In the genomic region with DNA sequence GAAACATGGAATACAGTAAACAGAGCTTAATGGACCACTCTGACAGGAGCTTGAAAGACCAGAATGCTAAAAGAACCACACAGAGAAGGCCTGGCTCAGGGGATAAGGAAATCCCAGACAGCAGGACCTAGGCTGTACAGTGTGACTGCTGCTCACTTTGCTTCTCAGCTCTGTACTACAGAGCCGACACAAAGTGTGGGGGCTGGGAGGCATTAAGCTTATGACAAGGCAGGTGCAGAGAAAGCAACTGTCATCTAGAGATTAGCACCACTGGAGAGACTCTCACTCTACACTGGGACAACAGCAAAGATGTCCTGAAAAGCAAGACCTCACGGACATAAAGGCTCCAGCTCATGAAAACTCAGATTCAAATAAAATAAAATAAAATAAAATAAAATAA, we compare ENCODE assay signal across 14 mouse cellular contexts. TPM values are rescaled to one million over a fixed set of nuclear protein-coding genes. Genes with fewer than 3 reads are reported as not detected.
DNase-seq lines count a peak whose midpoint lies in the region; ATAC-seq and TF ChIP-seq lines count a peak whose summit lies in the region.
"Had no signal": no experiment of that assay in that cellular context is flagged by ENCODE, and none has a peak within 500 bp of the region (broad histone marks: within the 10 kb centered on the region; RNA-seq: fewer than 3 reads in every experiment).

No protein-coding gene starts in this region.

- H3K36me3 ChIP-seq in heart, postnatal 0 days (replicated peaks; ENCODE audit: control insufficient read depth, insufficient read depth, low read length) = peaks cover 16% of the 10 kb centered on the region; the same call in 1 of the 2 replicates
- H3K36me3 ChIP-seq in liver, embryonic 12.5 days = peaks cover 9% of the 10 kb centered on the region; the same call in 1 of the 2 replicates
- no peaks in the 10 kb centered on the region for H3K36me3 ChIP-seq in intestine, embryonic 15.5 days

- no peak for DNase-seq in cerebellum, adult 2 months
- no peak for DNase-seq in cerebellum, postnatal 14 days
- DNase-seq in heart, postnatal 0 days (ENCODE audit: low spot score) = no peak
- no peak for DNase-seq in heart, postnatal 4 days
- DNase-seq in thymus, postnatal 0 days (ENCODE audit: low spot score) = peak; percentile 63
- DNase-seq: adrenal gland, postnatal 10 days; gastrocnemius, postnatal 36 days; kidney, postnatal 4 days; lung, embryonic 14.5 days; right cerebral cortex, postnatal 4 days had no signal

- H3K27me3 ChIP-seq in cerebellum, adult 2 months (ENCODE audit: control insufficient read depth, insufficient read depth, low read length) = no peaks in the 10 kb centered on the region
- H3K27me3 ChIP-seq in heart, postnatal 0 days (ENCODE audit: control insufficient read depth, insufficient read depth, low read length) = no peaks in the 10 kb centered on the region
- no peaks in the 10 kb centered on the region for H3K27me3 ChIP-seq in liver, embryonic 12.5 days (replicated peaks)
- H3K27me3 ChIP-seq in intestine, embryonic 15.5 days (replicated peaks) = no peaks in the 10 kb centered on the region

- H3K9me3 ChIP-seq in heart, postnatal 0 days (replicated peaks; ENCODE audit: control insufficient read depth, low read length) = no peaks in the 10 kb centered on the region
- H3K9me3 ChIP-seq in liver, embryonic 12.5 days (replicated peaks) = no peaks in the 10 kb centered on the region
- H3K9me3 ChIP-seq in intestine, embryonic 15.5 days = no peaks in the 10 kb centered on the region
- H3K9me3 ChIP-seq: midbrain, embryonic 10.5 days had no signal

- TF ChIP-seq CTCF in cerebellum, adult 2 months (IDR thresholded peaks at IDR 0.05; ENCODE audit: borderline replicate concordance, insufficient read depth, low read depth, low read length) = no peak
- no peak for TF ChIP-seq CTCF in heart, postnatal 0 days (IDR thresholded peaks at IDR 0.05; ENCODE audit: low read depth)

- 52% methylated on average over 2 of the region's 2 CpGs for WGBS in cerebellum, adult 2 months
- 48% methylated on average over 2 of the region's 2 CpGs for WGBS in heart, postnatal 0 days
- 20% methylated on average over 2 of the region's 2 CpGs for WGBS in liver, embryonic 12.5 days (ENCODE audit: insufficient replicate concordance)
- WGBS in intestine, embryonic 15.5 days = 81% methylated on average over 2 of the region's 2 CpGs

- H3K4me3 ChIP-seq in cerebellum, adult 2 months (replicated peaks; ENCODE audit: insufficient read depth, low read depth, low read length) = no peak overlapping the region
- H3K4me3 ChIP-seq in heart, postnatal 0 days (ENCODE audit: low read depth, low read length) = no peak overlapping the region
- H3K4me3 ChIP-seq in liver, embryonic 12.5 days = no peak overlapping the region
- H3K4me3 ChIP-seq in intestine, embryonic 15.5 days (replicated peaks) = no peak overlapping the region
- H3K4me3 ChIP-seq: midbrain, embryonic 10.5 days had no signal

- no peak overlapping the region for H3K4me2 ChIP-seq in heart, postnatal 0 days (ENCODE audit: low read depth, low read length)
- peak overlapping the region; percentile 37 for H3K4me2 ChIP-seq in liver, embryonic 12.5 days
- H3K4me2 ChIP-seq in intestine, embryonic 15.5 days (replicated peaks) = no peak overlapping the region
- H3K4me2 ChIP-seq: lung, embryonic 14.5 days had no signal

- peaks cover 49% of the 10 kb centered on the region for H3K4me1 ChIP-seq in cerebellum, adult 2 months (ENCODE audit: control insufficient read depth, insufficient read depth, low read length)
- peaks cover 28% of the 10 kb centered on the region for H3K4me1 ChIP-seq in heart, postnatal 0 days (ENCODE audit: control insufficient read depth, insufficient read depth)
- H3K4me1 ChIP-seq in liver, embryonic 12.5 days = peaks cover 62% of the 10 kb centered on the region
- no peaks in the 10 kb centered on the region for H3K4me1 ChIP-seq in intestine, embryonic 15.5 days (replicated peaks)

- no peak overlapping the region for H3K9ac ChIP-seq in heart, postnatal 0 days (replicated peaks; ENCODE audit: low read depth, low read length)
- H3K9ac ChIP-seq in liver, embryonic 12.5 days = peak overlapping the region; percentile 46; the same call in 1 of the 2 replicates
- H3K9ac ChIP-seq in intestine, embryonic 15.5 days = no peak overlapping the region
- H3K9ac ChIP-seq: lung, embryonic 14.5 days had no signal

- H3K27ac ChIP-seq in cerebellum, adult 2 months (ENCODE audit: insufficient read depth, low read length) = peak overlapping the region; percentile 59; the same call in 1 of the 2 replicates
- peak overlapping the region; percentile 46 for H3K27ac ChIP-seq in heart, postnatal 0 days (ENCODE audit: low read depth)
- H3K27ac ChIP-seq in liver, embryonic 12.5 days = peak overlapping the region; percentile 87
- no peak overlapping the region for H3K27ac ChIP-seq in intestine, embryonic 15.5 days
- H3K27ac ChIP-seq: midbrain, embryonic 10.5 days had no signal

- no peak for TF ChIP-seq POLR2A in cerebellum, adult 2 months (IDR thresholded peaks at IDR 0.05; ENCODE audit: borderline replicate concordance, insufficient read depth, low read length)

- no peak for ATAC-seq in heart, postnatal 0 days (ENCODE audit: insufficient read depth, low read depth)
- peak; percentile 98 for ATAC-seq in liver, embryonic 12.5 days
- ATAC-seq in intestine, embryonic 15.5 days = no peak
- no peak for ATAC-seq in megakaryocyte, adult 5-6 weeks (ENCODE audit: poor library complexity, severe bottlenecking)

- no peak for TF ChIP-seq EP300 in heart, postnatal 0 days (IDR thresholded peaks at IDR 0.05; ENCODE audit: low read depth)

RNA-seq across cellular contexts. Expression of a gene that starts 14.4 kb away (rescaled TPM):
- 77.6 and 79.6 TPM in 2 replicates for polyA plus RNA-seq in cerebellum, adult 2 months (2012; rRNA removed)
- total RNA-seq in heart, postnatal 0 days (2014; rRNA removed; ENCODE audit: low replicate concordance) = 33.5 and 43.5 TPM in 2 replicates
- 15.6 and 18.6 TPM in 2 replicates for polyA plus RNA-seq in heart, postnatal 0 days (2015; fragmentation: Nextera tagmentation; extraction: Ambion mirVana)
- 10 to 100 TPM; 94.6 to 99.9 TPM for total RNA-seq in heart, postnatal 4 days (2021)
- polyA plus RNA-seq in liver, embryonic 12.5 days (2016; fragmentation: Nextera tagmentation; extraction: Ambion mirVana) = 29.1 and 29.9 TPM in 2 replicates
- 26.0 and 27.0 TPM in 2 replicates for polyA plus RNA-seq in thymus, postnatal 0 days (2015; fragmentation: Nextera tagmentation; extraction: Ambion mirVana)
- 25.5 and 28.9 TPM in 2 replicates for polyA plus RNA-seq in intestine, embryonic 15.5 days (2015; fragmentation: Nextera tagmentation; extraction: Ambion mirVana)
- total RNA-seq in megakaryocyte, adult 5-6 weeks (2015) = 41.0 and 47.8 TPM in 2 replicates
- total RNA-seq in megakaryocyte, adult 5-6 weeks (2017) = 37.9 and 55.4 TPM in 2 replicates

RNA-seq across cellular contexts. Expression of a gene that starts 43.1 kb away (rescaled TPM):
- polyA plus RNA-seq in cerebellum, adult 2 months (2012; rRNA removed) = 3.3 TPM in 2 replicates
- total RNA-seq in heart, postnatal 0 days (2014; rRNA removed; ENCODE audit: low replicate concordance) = 5.2 and 7.4 TPM in 2 replicates
- 10.6 and 11.3 TPM in 2 replicates for polyA plus RNA-seq in heart, postnatal 0 days (2015; fragmentation: Nextera tagmentation; extraction: Ambion mirVana)
- 10 to 100 TPM; 16.6 to 16.7 TPM for total RNA-seq in heart, postnatal 4 days (2021)
- 7.7 and 8.0 TPM in 2 replicates for polyA plus RNA-seq in liver, embryonic 12.5 days (2016; fragmentation: Nextera tagmentation; extraction: Ambion mirVana)
- polyA plus RNA-seq in thymus, postnatal 0 days (2015; fragmentation: Nextera tagmentation; extraction: Ambion mirVana) = 8.3 and 10.0 TPM in 2 replicates
- polyA plus RNA-seq in intestine, embryonic 15.5 days (2015; fragmentation: Nextera tagmentation; extraction: Ambion mirVana) = 12.8 and 13.0 TPM in 2 replicates
- 7.4 and 7.5 TPM in 2 replicates for total RNA-seq in megakaryocyte, adult 5-6 weeks (2015)
- 2.9 and 4.2 TPM in 2 replicates for total RNA-seq in megakaryocyte, adult 5-6 weeks (2017)
